Mouse (Mus musculus) neural tube, embryonic 13.5 days (tissue): ENCODE measurements around the gene Dock2. TPM values are rescaled to one million over a fixed set of nuclear protein-coding genes. Genes with fewer than 3 reads are reported as not detected.
"Not testable (repeated sequence)": the region's sequence is repeated elsewhere in the genome, so short reads cannot be mapped to it uniquely, and the experiment has no call there.

Experiments used
- ATAC-seq: fragments of 200-750 bp; cut with Nextera tagmentation; 2 replicates; pipeline ENCODE4 v1.8.0; 2017; ENCODE audit warnings: low read depth, mild to moderate bottlenecking, moderate TSS enrichment, moderate library complexity
- H3K27ac ChIP-seq: fragments of 300-500 bp; sonication (generic); replicated peaks from 2 replicates; pipeline ENCODE4 v1.5.1; 2015; ENCODE audit warnings: moderate library complexity, mild to moderate bottlenecking, inconsistent platforms
- H3K27me3 ChIP-seq: fragments of 300-500 bp; sonication (generic); 2 replicates; pipeline ENCODE4 v1.6.1; 2015; ENCODE audit warnings: mild to moderate bottlenecking, inconsistent platforms
- H3K36me3 ChIP-seq: fragments of 300-500 bp; sonication (generic); 2 replicates; pipeline ENCODE4 v1.6.1; 2015; ENCODE audit warnings: mild to moderate bottlenecking, inconsistent platforms
- H3K4me1 ChIP-seq: fragments of 300-500 bp; sonication (generic); replicated peaks from 2 replicates; pipeline ENCODE4 v1.6.1; 2015; ENCODE audit warnings: inconsistent platforms
- H3K4me2 ChIP-seq: fragments of 300-500 bp; sonication (generic); 2 replicates; pipeline ENCODE4 v1.6.1; 2015; ENCODE audit warnings: inconsistent platforms, mild to moderate bottlenecking, moderate library complexity
- H3K4me3 ChIP-seq: fragments of 300-500 bp; sonication (generic); 2 replicates; pipeline ENCODE4 v1.5.1; 2015; ENCODE audit warnings: mild to moderate bottlenecking, inconsistent platforms
- H3K9ac ChIP-seq: fragments of 300-500 bp; sonication (generic); 2 replicates; pipeline ENCODE4 v1.6.1; 2015; ENCODE audit warnings: moderate library complexity, mild to moderate bottlenecking, inconsistent platforms
- H3K9me3 ChIP-seq: fragments of 300-500 bp; sonication (generic); 2 replicates; pipeline ENCODE4 v1.6.1; 2016; ENCODE audit warnings: inconsistent platforms
- WGBS: fragments of 180-500 bp; shearing (Covaris S2); methylation state at CpG from one replicate; pipeline ENCODE4 v1.1.7; 2015; 5-methylcytosine and 5-hydroxymethylcytosine counted together
- polyA plus RNA-seq: library from polyadenylated mRNA; unstranded; fragments of >200 nt; fragmentation: Nextera tagmentation; extraction: Ambion mirVana; gene quantifications from 2 replicates; pipeline ENCODE4 v1.2.1, GENCODE M21; 2015

Gene Dock2
- polyA plus RNA-seq: 0.80 and 0.98 TPM in 2 replicates

GRCm38 (mm10) chr11:34783587-34784043 lies at the start of gene Dock2:
Dock2 (minus strand) TSS chr11:34783892.
- 87% methylated on average over 12 of the region's 12 CpGs for WGBS
- no peak within 1 kb of the TSS for H3K4me3 ChIP-seq
- H3K9ac ChIP-seq: no peak within 1 kb of the TSS
- ATAC-seq: no peak
- H3K36me3 ChIP-seq: no peaks in the 10 kb centered on the region
- no peaks in the 10 kb centered on the region for H3K27me3 ChIP-seq
- no peak within 1 kb of the TSS for H3K4me2 ChIP-seq
- no peaks in the 10 kb centered on the region for H3K9me3 ChIP-seq
- no peaks in the 10 kb centered on the region for H3K4me1 ChIP-seq
- H3K27ac ChIP-seq: no peak within 1 kb of the TSS

- no peaks in the 10 kb centered on the region for H3K9me3 ChIP-seq
- no peak overlapping the region for H3K27ac ChIP-seq
- no peaks in the 10 kb centered on the region for H3K27me3 ChIP-seq
- ATAC-seq: peak; percentile 37; the same call in 1 of the 2 replicates
- H3K4me2 ChIP-seq: peak overlapping the region; percentile 67
- peaks cover 16% of the 10 kb centered on the region for H3K4me1 ChIP-seq
- peaks cover 8% of the 10 kb centered on the region; the same call in 1 of the 2 replicates for H3K36me3 ChIP-seq
- H3K9ac ChIP-seq: peak overlapping the region; percentile 78
- H3K4me3 ChIP-seq: peak overlapping the region; percentile 74
- WGBS: 14% methylated on average over 4 of the region's 5 CpGs
Measured at GRCm38 (mm10) chr11:34832678-34833077, 49.0 kb upstream of the Dock2 start.

- WGBS: 97% methylated on average over 3 of the region's 3 CpGs
- H3K4me3 ChIP-seq: no peak overlapping the region
- H3K4me1 ChIP-seq: peaks cover 5% of the 10 kb centered on the region
Measured at GRCm38 (mm10) chr11:34827803-34828202, 44.1 kb upstream of the Dock2 start.

GRCm38 (mm10) chr11:34826940-34827339 lies 43.2 kb upstream of the Dock2 start:
- no peaks in the 10 kb centered on the region for H3K4me1 ChIP-seq
- H3K4me3 ChIP-seq: no peak overlapping the region
- H3K4me2 ChIP-seq: no peak overlapping the region
- H3K9me3 ChIP-seq: no peaks in the 10 kb centered on the region
- no peak for ATAC-seq
- H3K27me3 ChIP-seq: no peaks in the 10 kb centered on the region
- no peak overlapping the region for H3K9ac ChIP-seq
- H3K27ac ChIP-seq: no peak overlapping the region
- H3K36me3 ChIP-seq: peaks cover 26% of the 10 kb centered on the region
- WGBS: 96% methylated on average over 2 of the region's 2 CpGs

More at GRCm38 (mm10) chr11:34827803-34828202, 44.1 kb upstream of the Dock2 start:
- H3K4me2 ChIP-seq: no peak overlapping the region
- ATAC-seq: no peak
- no peaks in the 10 kb centered on the region for H3K27me3 ChIP-seq
- no peaks in the 10 kb centered on the region for H3K9me3 ChIP-seq
- peaks cover 20% of the 10 kb centered on the region for H3K36me3 ChIP-seq
- no peak overlapping the region for H3K27ac ChIP-seq
- no peak overlapping the region for H3K9ac ChIP-seq

- no peak overlapping the region for H3K9ac ChIP-seq
- WGBS: 96% methylated on average over 4 of the region's 4 CpGs
- H3K27me3 ChIP-seq: no peaks in the 10 kb centered on the region
- no peak for ATAC-seq
- H3K4me1 ChIP-seq: no peaks in the 10 kb centered on the region
- H3K27ac ChIP-seq: no peak overlapping the region
- no peaks in the 10 kb centered on the region for H3K9me3 ChIP-seq
- no peak overlapping the region for H3K4me3 ChIP-seq
- no peak overlapping the region for H3K4me2 ChIP-seq
- peaks cover 27% of the 10 kb centered on the region for H3K36me3 ChIP-seq
Measured at GRCm38 (mm10) chr11:34824791-34825190, 41.1 kb upstream of the Dock2 start.

- WGBS: 9% methylated on average over 2 of the region's 2 CpGs
- H3K27me3 ChIP-seq: no peaks in the 10 kb centered on the region
- ATAC-seq: no peak
Measured at GRCm38 (mm10) chr11:34814767-34815166, 31.1 kb upstream of the Dock2 start.

GRCm38 (mm10) chr11:34814319-34814718 lies 30.6 kb upstream of the Dock2 start:
- Histone ChIP-seq H3K4me3 (no peak overlapping the region), H3K27me3 (no peaks in the 10 kb centered on the region), H3K4me1 (no peaks in the 10 kb centered on the region), H3K9me3 (no peaks in the 10 kb centered on the region), H3K36me3 (peaks cover 25% of the 10 kb centered on the region), H3K9ac (no peak overlapping the region), H3K27ac (no peak overlapping the region), H3K4me2 (no peak overlapping the region)
- 82% methylated on average over 6 of the region's 6 CpGs for WGBS
- no peak for ATAC-seq

More at GRCm38 (mm10) chr11:34814767-34815166, 31.1 kb upstream of the Dock2 start:
- Histone ChIP-seq H3K9ac (no peak overlapping the region), H3K36me3 (peaks cover 25% of the 10 kb centered on the region), H3K4me3 (no peak overlapping the region), H3K9me3 (no peaks in the 10 kb centered on the region), H3K4me2 (no peak overlapping the region), H3K4me1 (no peaks in the 10 kb centered on the region), H3K27ac (no peak overlapping the region)

GRCm38 (mm10) chr11:34805026-34805425 lies 21.3 kb upstream of the Dock2 start:
- not testable (repeated sequence) for H3K9ac ChIP-seq, H3K27ac ChIP-seq, H3K9me3 ChIP-seq, H3K36me3 ChIP-seq, H3K4me3 ChIP-seq, H3K4me2 ChIP-seq, H3K4me1 ChIP-seq, H3K27me3 ChIP-seq, ATAC-seq
- WGBS: 76% methylated on average over 4 of the region's 4 CpGs

GRCm38 (mm10) chr11:34798066-34798465 lies 14.4 kb upstream of the Dock2 start:
- 68% methylated on average over 8 of the region's 8 CpGs for WGBS
- not testable (repeated sequence) for H3K27ac ChIP-seq, H3K36me3 ChIP-seq, H3K9ac ChIP-seq, H3K4me1 ChIP-seq, ATAC-seq, H3K4me3 ChIP-seq, H3K4me2 ChIP-seq, H3K9me3 ChIP-seq, H3K27me3 ChIP-seq

GRCm38 (mm10) chr11:34796097-34796496 lies 12.4 kb upstream of the Dock2 start:
- Histone ChIP-seq H3K4me2 (no peak overlapping the region), H3K4me3 (no peak overlapping the region), H3K9me3 (no peaks in the 10 kb centered on the region), H3K4me1 (no peaks in the 10 kb centered on the region), H3K27ac (no peak overlapping the region), H3K36me3 (no peaks in the 10 kb centered on the region), H3K27me3 (no peaks in the 10 kb centered on the region), H3K9ac (no peak overlapping the region)
- ATAC-seq: no peak
- 23% methylated on average over 4 of the region's 4 CpGs for WGBS

GRCm38 (mm10) chr11:34791872-34792271 lies 8.2 kb upstream of the Dock2 start:
- Histone ChIP-seq H3K27ac (no peak overlapping the region), H3K9me3 (no peaks in the 10 kb centered on the region), H3K27me3 (no peaks in the 10 kb centered on the region), H3K36me3 (no peaks in the 10 kb centered on the region), H3K9ac (no peak overlapping the region), H3K4me3 (no peak overlapping the region), H3K4me1 (no peaks in the 10 kb centered on the region), H3K4me2 (no peak overlapping the region)
- 62% methylated on average over 8 of the region's 8 CpGs for WGBS
- no peak for ATAC-seq

- Histone ChIP-seq H3K4me1 (no peaks in the 10 kb centered on the region), H3K36me3 (no peaks in the 10 kb centered on the region), H3K9ac (no peak overlapping the region), H3K4me3 (no peak overlapping the region), H3K9me3 (no peaks in the 10 kb centered on the region), H3K27me3 (no peaks in the 10 kb centered on the region), H3K27ac (no peak overlapping the region), H3K4me2 (no peak overlapping the region)
- no peak for ATAC-seq
Measured at GRCm38 (mm10) chr11:34784864-34785263, 1.2 kb upstream of the Dock2 start.
